Mouse (Mus musculus): ENCODE measurements around the gene Bms1. TPM values are rescaled to one million over a fixed set of nuclear protein-coding genes. Genes with fewer than 3 reads are reported as not detected.

The Bms1 gene
- polyA plus RNA-seq, 1 experiment from 2014 or later = 25.1 TPM

DNA sequence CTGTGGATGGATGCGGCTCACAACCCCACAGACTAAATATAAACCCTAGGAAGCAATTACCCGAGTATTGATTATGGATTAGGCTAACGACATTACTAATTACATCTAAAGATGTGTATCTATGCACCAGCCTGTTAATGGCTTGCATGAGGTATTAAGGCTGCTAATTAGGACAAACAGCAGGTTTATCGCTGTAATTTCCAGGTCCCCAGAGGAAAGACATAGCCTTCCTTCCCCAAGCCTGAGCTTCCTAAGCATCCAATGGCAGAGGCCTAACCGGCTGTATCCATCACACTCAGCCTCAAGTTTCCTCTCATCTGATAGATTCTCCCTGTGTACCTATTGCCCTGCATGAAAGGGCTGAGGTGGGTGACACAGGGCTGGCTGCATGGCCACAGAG, 81.6 kb downstream of the Bms1 start:
- no peaks in the 10 kb centered on the region for H3K27me3 ChIP-seq (replicated peaks; ENCODE audit: control insufficient read depth, insufficient read depth, low read length)
- H3K27ac ChIP-seq (ENCODE audit: low read length) = no peak overlapping the region
- no peak overlapping the region for H3K9ac ChIP-seq (ENCODE audit: low read depth, low read length)
- no peak overlapping the region for H3K4me2 ChIP-seq (ENCODE audit: low read depth, low read length)
- 83% methylated on average over 5 of the region's 5 CpGs for WGBS
- no peak for ATAC-seq
- no peaks in the 10 kb centered on the region for H3K36me3 ChIP-seq (ENCODE audit: control insufficient read depth, insufficient read depth, low read length)
- H3K4me1 ChIP-seq (ENCODE audit: control insufficient read depth, insufficient read depth, low read length) = no peaks in the 10 kb centered on the region
- no peaks in the 10 kb centered on the region for H3K9me3 ChIP-seq (ENCODE audit: control insufficient read depth, low read length)
- H3K4me3 ChIP-seq (ENCODE audit: low read length) = no peak overlapping the region

DNA sequence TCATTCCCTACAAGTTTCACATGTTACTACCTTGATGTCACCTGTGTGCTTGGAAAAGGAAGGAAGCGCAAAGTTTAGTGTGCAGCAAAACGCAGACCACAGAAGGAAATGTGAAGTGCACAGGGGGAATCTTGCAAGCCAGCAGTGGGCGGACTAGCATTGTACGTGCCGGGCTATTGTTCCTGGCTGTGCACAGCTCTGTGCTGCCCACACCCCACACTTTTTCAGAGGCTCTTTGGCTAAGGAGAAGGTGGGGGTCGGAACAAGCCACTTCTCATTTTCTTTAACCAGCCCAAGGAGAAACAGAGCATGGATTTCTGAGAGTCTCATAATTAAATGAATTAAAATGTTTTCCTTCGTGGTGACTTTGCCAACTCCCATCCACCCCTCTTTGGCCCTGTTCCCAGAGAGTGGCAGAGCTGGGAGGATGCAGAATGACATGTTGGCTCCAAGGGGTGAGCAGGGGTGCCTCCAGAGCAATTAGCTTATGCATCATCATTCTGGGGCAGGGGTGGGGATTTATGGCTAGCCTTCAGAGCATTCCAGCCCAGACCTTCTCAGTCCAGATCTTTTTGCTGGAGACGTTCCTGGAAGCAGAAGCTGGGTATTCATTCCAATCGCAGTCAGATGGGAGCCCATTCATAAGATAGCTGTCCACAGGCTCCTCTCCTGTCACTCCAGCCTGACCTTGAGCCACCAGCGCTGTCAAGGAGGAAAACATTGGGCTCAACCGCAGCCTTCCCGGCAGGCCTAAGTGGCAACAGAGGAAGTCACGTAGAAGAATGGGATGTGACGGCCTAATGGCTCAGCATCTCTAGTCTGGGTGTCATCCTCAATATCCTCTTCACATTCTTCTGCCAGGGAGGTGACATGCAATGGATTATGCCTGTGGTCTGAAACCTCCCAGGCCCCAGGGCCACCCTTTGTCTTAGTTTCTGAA, 82.5 kb downstream of the Bms1 start:
- no peak overlapping the region for H3K9ac ChIP-seq (ENCODE audit: low read depth, low read length)
- no peak overlapping the region for H3K4me2 ChIP-seq (ENCODE audit: low read depth, low read length)
- no peaks in the 10 kb centered on the region for H3K36me3 ChIP-seq (ENCODE audit: control insufficient read depth, insufficient read depth, low read length)
- H3K4me1 ChIP-seq (ENCODE audit: control insufficient read depth, insufficient read depth, low read length) = no peaks in the 10 kb centered on the region
- H3K9me3 ChIP-seq (ENCODE audit: control insufficient read depth, low read length) = no peaks in the 10 kb centered on the region
- H3K27ac ChIP-seq (ENCODE audit: low read length) = no peak overlapping the region
- H3K27me3 ChIP-seq (replicated peaks; ENCODE audit: control insufficient read depth, insufficient read depth, low read length) = no peaks in the 10 kb centered on the region
- 65% methylated on average over 14 of the region's 14 CpGs for WGBS
- ATAC-seq = no peak
- no peak overlapping the region for H3K4me3 ChIP-seq (ENCODE audit: low read length)

DNA sequence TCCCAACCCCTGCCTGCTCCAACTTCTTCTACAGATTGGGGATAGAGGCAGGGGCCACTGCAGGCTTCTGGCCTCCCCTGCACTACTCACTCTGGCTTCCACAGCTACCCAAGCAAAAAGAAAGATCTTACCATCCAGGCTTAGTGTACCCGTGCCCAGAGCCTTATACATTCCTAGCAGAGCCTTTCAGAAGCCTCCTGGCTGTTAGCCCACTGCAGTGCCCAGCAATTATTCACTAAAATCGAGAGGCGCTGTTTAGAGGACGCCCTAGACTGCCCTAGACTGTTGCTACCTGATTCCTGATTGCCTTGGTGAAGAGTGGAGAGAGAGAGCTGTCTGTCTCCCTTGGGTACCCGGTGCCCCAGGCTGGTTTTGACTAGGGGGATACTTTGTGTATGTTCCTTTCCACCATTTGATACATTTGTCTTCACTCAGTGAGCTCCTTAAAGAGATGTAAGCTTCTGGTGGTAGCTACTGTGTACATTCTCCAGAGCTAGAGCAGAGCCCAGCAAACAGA, 83.3 kb downstream of the Bms1 start:
- ATAC-seq = no peak
- 61% methylated on average over 5 of the region's 5 CpGs for WGBS
- no peaks in the 10 kb centered on the region for H3K27me3 ChIP-seq (replicated peaks; ENCODE audit: control insufficient read depth, insufficient read depth, low read length)
- H3K9ac ChIP-seq (ENCODE audit: low read depth, low read length) = no peak overlapping the region
- H3K27ac ChIP-seq (ENCODE audit: low read length) = no peak overlapping the region
- no peaks in the 10 kb centered on the region for H3K36me3 ChIP-seq (ENCODE audit: control insufficient read depth, insufficient read depth, low read length)
- no peak overlapping the region for H3K4me2 ChIP-seq (ENCODE audit: low read depth, low read length)
- no peaks in the 10 kb centered on the region for H3K4me1 ChIP-seq (ENCODE audit: control insufficient read depth, insufficient read depth, low read length)
- no peak overlapping the region for H3K4me3 ChIP-seq (ENCODE audit: low read length)
- no peaks in the 10 kb centered on the region for H3K9me3 ChIP-seq (ENCODE audit: control insufficient read depth, low read length)

DNA sequence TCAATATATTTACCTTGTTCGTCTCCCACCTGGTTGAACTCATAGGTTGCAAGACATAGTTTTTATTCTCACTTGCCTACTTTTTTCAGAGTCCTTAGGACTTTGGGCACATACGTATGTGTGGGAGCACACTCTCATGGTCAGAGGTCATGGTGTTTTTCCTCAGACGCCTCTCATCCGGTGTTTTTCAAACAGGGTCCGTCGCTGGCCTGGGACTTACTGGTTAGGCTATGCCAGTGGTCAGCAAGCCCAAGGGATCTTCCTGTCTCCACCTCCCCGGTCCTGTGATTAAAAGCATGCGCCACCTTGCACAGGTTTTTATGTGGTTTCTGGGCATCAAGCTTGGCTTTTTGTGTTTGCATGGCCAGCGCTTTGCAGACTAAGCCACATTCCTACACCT, 85.4 kb downstream of the Bms1 start:
- Histone ChIP-seq H3K4me1 (ENCODE audit: control insufficient read depth, insufficient read depth, low read length) (no peaks in the 10 kb centered on the region), H3K4me2 (ENCODE audit: low read depth, low read length) (no peak overlapping the region), H3K4me3 (ENCODE audit: low read length) (no peak overlapping the region), H3K9me3 (ENCODE audit: control insufficient read depth, low read length) (no peaks in the 10 kb centered on the region), H3K27ac (ENCODE audit: low read length) (no peak overlapping the region), H3K36me3 (ENCODE audit: control insufficient read depth, insufficient read depth, low read length) (no peaks in the 10 kb centered on the region), H3K9ac (ENCODE audit: low read depth, low read length) (no peak overlapping the region), H3K27me3 (replicated peaks; ENCODE audit: control insufficient read depth, insufficient read depth, low read length) (no peaks in the 10 kb centered on the region)
- 88% methylated on average over 9 of the region's 9 CpGs for WGBS
- ATAC-seq = no peak

Small RNAs within 50 kb of the gene (microRNA-seq; reads per million reads assigned to microRNA genes)
- not detected for gene Gm25953

Other genes starting within 250 kb of the Bms1 start
- gene Ret, start 221.8 kb downstream of the Bms1 start, polyA plus RNA-seq (2015; fragmentation: Nextera tagmentation; extraction: Ambion mirVana) = 11.0 and 12.3 TPM in 2 replicates
- 3.8 TPM in 2 replicates for gene Zfp248, start 36.1 kb upstream of the Bms1 start, polyA plus RNA-seq (2015; fragmentation: Nextera tagmentation; extraction: Ambion mirVana)
- gene Zfp9, start 59.8 kb upstream of the Bms1 start, polyA plus RNA-seq (2015; fragmentation: Nextera tagmentation; extraction: Ambion mirVana) = 5.7 and 6.1 TPM in 2 replicates
- 8.2 and 8.6 TPM in 2 replicates for gene Ankrd26, start 142.8 kb upstream of the Bms1 start, polyA plus RNA-seq (2015; fragmentation: Nextera tagmentation; extraction: Ambion mirVana)